Mouse (Mus musculus): Measurements from ENCODE around the gene Metrnl. TPM values are rescaled to one million over a fixed set of nuclear protein-coding genes. Genes with fewer than 3 reads are reported as not detected.
A peak's percentile ranks its signal among the peaks of the same experiment; 100 is the strongest.
"Not testable (repeated sequence)": the region's sequence is repeated elsewhere in the genome, so short reads cannot be mapped to it uniquely, and the experiment has no call there.

Metrnl gene
- polyA plus RNA-seq, 1 experiment from 2014 or later, result 10.5 TPM

DNA sequence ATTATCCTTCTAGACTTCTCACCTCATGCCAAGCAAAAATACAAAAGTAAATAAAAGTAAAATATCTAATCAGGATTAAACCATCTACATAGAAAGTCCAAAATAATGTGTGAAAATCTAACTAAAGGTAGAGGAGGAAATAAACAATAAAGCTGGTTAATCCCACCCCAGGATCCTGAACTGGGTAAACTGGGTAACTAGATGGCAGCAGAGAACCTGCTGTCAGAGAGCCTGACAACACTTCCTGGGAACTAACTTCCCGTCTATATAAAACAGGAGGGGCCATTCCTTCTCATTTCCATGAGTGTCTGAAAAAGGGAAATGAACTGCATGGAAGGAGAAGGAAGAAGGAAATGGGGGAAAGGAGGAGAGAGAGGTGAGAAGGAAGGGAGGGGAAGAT lies 43.2 kb upstream of the Metrnl start:
- 57% methylated on average over 1 of the region's 1 CpGs for WGBS
- no peaks in the 10 kb centered on the region for H3K4me1 ChIP-seq (ENCODE audit: control insufficient read depth, insufficient read depth, low read length)
- H3K9me3 ChIP-seq (ENCODE audit: control insufficient read depth, low read length), result no peaks in the 10 kb centered on the region
- H3K36me3 ChIP-seq (ENCODE audit: control insufficient read depth, insufficient read depth, low read length), result no peaks in the 10 kb centered on the region
- no peak overlapping the region for H3K27ac ChIP-seq (ENCODE audit: low read depth, low read length)
- H3K9ac ChIP-seq (ENCODE audit: low read length), result no peak overlapping the region
- no peak overlapping the region for H3K4me2 ChIP-seq
- H3K27me3 ChIP-seq (ENCODE audit: control insufficient read depth, insufficient read depth, low read length), result no peaks in the 10 kb centered on the region
- ATAC-seq (ENCODE audit: low FRiP score) (no peak), DNase-seq (ENCODE audit: low spot score, missing footprints) (peak; percentile 60)
- H3K4me3 ChIP-seq (ENCODE audit: low read depth, low read length), result no peak overlapping the region

DNA sequence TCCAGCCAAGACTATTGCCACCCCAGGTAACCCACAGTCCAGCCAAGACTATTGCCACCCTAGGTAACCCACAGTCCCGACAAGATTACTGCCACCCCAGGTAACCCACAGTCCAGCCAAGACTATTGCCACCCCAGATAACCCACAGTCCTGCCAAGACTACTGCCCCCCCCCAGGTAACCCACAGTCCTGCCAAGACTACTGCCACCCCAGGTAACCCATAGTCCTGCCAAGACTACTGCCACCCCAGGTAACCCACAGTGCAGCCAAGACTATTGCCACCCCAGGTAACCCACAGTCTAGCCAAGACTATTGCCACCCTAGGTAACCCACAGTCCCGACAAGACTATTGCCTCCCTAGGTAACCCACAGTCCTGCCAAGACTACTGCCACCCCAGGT lies 40.7 kb upstream of the Metrnl start:
- not testable (repeated sequence) for H3K4me3 ChIP-seq (ENCODE audit: low read depth, low read length); H3K9me3 ChIP-seq (ENCODE audit: control insufficient read depth, low read length); H3K27me3 ChIP-seq (ENCODE audit: control insufficient read depth, insufficient read depth, low read length); H3K36me3 ChIP-seq (ENCODE audit: control insufficient read depth, insufficient read depth, low read length); H3K27ac ChIP-seq (ENCODE audit: low read depth, low read length); H3K4me2 ChIP-seq; H3K4me1 ChIP-seq (ENCODE audit: control insufficient read depth, insufficient read depth, low read length); H3K9ac ChIP-seq (ENCODE audit: low read length); ATAC-seq (ENCODE audit: low FRiP score)
- WGBS, result 96% methylated on average over 2 of the region's 2 CpGs
- DNase-seq (ENCODE audit: low spot score, missing footprints), result peak; percentile 21

DNA sequence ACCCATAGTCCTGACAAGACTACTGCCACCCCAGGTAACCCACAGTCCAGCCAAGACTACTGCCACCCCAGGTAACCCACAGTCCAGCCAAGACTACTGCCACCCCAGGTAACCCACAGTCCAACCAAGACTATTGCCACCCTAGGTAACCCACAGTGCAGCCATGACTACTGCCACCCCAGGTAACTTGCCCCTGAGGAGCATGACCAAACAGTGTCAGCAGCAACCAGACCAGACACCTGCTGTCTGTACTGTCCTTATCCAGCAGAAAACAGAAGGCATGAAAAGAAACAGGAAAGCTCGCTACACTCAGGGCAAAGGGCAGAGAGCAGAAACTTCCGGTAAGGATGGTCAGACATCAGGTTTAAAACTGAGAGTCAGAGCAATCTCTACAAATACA lies 40.2 kb upstream of the Metrnl start:
- no peak overlapping the region for H3K4me3 ChIP-seq (ENCODE audit: low read depth, low read length)
- no peaks in the 10 kb centered on the region for H3K27me3 ChIP-seq (ENCODE audit: control insufficient read depth, insufficient read depth, low read length)
- H3K36me3 ChIP-seq (ENCODE audit: control insufficient read depth, insufficient read depth, low read length), result no peaks in the 10 kb centered on the region
- no peaks in the 10 kb centered on the region for H3K4me1 ChIP-seq (ENCODE audit: control insufficient read depth, insufficient read depth, low read length)
- H3K4me2 ChIP-seq, result no peak overlapping the region
- H3K9ac ChIP-seq (ENCODE audit: low read length), result no peak overlapping the region
- WGBS, result 97% methylated on average over 2 of the region's 2 CpGs
- no peak for ATAC-seq (ENCODE audit: low FRiP score)
- H3K9me3 ChIP-seq (ENCODE audit: control insufficient read depth, low read length), result no peaks in the 10 kb centered on the region
- no peak overlapping the region for H3K27ac ChIP-seq (ENCODE audit: low read depth, low read length)
- no peak for DNase-seq (ENCODE audit: low spot score, missing footprints)

DNA sequence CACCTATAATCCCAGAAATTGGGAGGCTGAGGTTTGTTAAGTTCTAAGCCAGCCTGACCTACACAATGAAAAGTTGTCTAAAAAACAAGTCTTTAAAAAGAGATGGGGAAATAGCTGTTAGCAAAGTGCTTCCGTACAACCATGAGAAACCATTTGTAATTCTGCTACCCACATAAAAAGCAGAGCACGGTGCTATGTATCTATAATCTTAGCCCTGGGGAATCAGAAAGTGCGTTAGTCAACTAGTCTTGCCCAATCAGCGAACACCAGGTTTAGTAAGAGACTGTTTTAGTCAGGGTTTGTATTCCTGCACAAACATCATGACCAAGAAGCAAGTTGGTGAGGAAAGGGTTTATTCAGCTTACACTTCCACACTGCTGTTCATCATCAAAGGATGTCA lies 33.8 kb upstream of the Metrnl start:
- H3K27me3 ChIP-seq (ENCODE audit: control insufficient read depth, insufficient read depth, low read length), result no peaks in the 10 kb centered on the region
- no peak for ATAC-seq (ENCODE audit: low FRiP score)
- 91% methylated on average over 4 of the region's 4 CpGs for WGBS
- H3K27ac ChIP-seq (ENCODE audit: low read depth, low read length), result no peak overlapping the region
- no peak overlapping the region for H3K4me2 ChIP-seq
- H3K36me3 ChIP-seq (ENCODE audit: control insufficient read depth, insufficient read depth, low read length), result no peaks in the 10 kb centered on the region
- H3K9ac ChIP-seq (ENCODE audit: low read length), result no peak overlapping the region
- peak; percentile 1 for DNase-seq (ENCODE audit: low spot score, missing footprints)
- no peaks in the 10 kb centered on the region for H3K9me3 ChIP-seq (ENCODE audit: control insufficient read depth, low read length)
- H3K4me1 ChIP-seq (ENCODE audit: control insufficient read depth, insufficient read depth, low read length), result peaks cover 2% of the 10 kb centered on the region; the same call in 1 of the 2 replicates
- H3K4me3 ChIP-seq (ENCODE audit: low read depth, low read length), result no peak overlapping the region

DNA sequence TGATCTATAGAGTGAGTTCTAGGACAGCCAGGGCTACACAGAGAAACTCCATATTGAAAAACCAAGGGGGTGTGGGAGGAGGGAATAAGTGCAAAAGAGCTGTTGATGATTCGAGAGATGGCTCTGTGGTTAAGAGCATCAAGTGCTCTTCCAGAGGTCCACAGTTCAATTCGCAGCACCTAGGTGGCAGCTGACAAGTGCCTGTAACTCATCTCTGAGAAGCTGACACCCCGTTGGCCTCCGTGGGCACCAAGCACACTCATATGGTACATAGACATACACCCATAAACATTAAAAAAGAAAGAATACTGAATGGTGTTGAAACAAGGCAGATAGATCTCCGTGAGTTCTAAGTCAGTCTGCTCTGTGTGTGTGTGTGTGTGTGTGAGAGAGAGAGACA lies 32.6 kb upstream of the Metrnl start:
- no peak overlapping the region for H3K9ac ChIP-seq (ENCODE audit: low read length)
- no peak overlapping the region for H3K4me2 ChIP-seq
- DNase-seq (ENCODE audit: low spot score, missing footprints) (no peak), ATAC-seq (ENCODE audit: low FRiP score) (no peak)
- no peaks in the 10 kb centered on the region for H3K36me3 ChIP-seq (ENCODE audit: control insufficient read depth, insufficient read depth, low read length)
- H3K4me1 ChIP-seq (ENCODE audit: control insufficient read depth, insufficient read depth, low read length), result peaks cover 7% of the 10 kb centered on the region
- no peaks in the 10 kb centered on the region for H3K9me3 ChIP-seq (ENCODE audit: control insufficient read depth, low read length)
- H3K4me3 ChIP-seq (ENCODE audit: low read depth, low read length), result no peak overlapping the region
- no peaks in the 10 kb centered on the region for H3K27me3 ChIP-seq (ENCODE audit: control insufficient read depth, insufficient read depth, low read length)
- no peak overlapping the region for H3K27ac ChIP-seq (ENCODE audit: low read depth, low read length)
- WGBS, result 91% methylated on average over 5 of the region's 5 CpGs

DNA sequence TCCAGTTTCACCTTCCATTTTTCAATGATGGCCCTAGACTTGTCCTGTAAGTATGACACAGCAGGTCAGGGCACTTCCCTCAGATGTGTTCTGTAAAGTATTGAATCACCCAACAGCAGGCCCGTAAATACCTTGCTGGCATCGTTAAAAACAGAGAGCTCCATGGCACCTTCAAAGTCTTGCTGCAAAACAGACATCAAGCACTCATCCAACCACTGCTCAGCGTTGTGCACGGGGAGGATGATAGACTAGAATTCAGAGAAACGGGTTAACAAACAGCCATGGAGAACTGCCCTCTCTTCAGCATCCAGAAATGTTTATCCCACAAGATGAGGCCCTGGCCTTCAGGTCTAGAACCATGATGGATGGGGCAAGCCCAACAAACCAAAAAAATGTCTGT lies 30.4 kb upstream of the Metrnl start:
- H3K4me1 ChIP-seq (ENCODE audit: control insufficient read depth, insufficient read depth, low read length), result peaks cover 7% of the 10 kb centered on the region
- no peak overlapping the region for H3K4me2 ChIP-seq
- H3K36me3 ChIP-seq (ENCODE audit: control insufficient read depth, insufficient read depth, low read length), result no peaks in the 10 kb centered on the region
- no peak for ATAC-seq (ENCODE audit: low FRiP score)
- peak; percentile 21 for DNase-seq (ENCODE audit: low spot score, missing footprints)
- no peaks in the 10 kb centered on the region for H3K27me3 ChIP-seq (ENCODE audit: control insufficient read depth, insufficient read depth, low read length)
- no peak overlapping the region for H3K4me3 ChIP-seq (ENCODE audit: low read depth, low read length)
- no peaks in the 10 kb centered on the region for H3K9me3 ChIP-seq (ENCODE audit: control insufficient read depth, low read length)
- H3K9ac ChIP-seq (ENCODE audit: low read length), result no peak overlapping the region
- H3K27ac ChIP-seq (ENCODE audit: low read depth, low read length), result no peak overlapping the region
- WGBS, result 92% methylated on average over 5 of the region's 5 CpGs

DNA sequence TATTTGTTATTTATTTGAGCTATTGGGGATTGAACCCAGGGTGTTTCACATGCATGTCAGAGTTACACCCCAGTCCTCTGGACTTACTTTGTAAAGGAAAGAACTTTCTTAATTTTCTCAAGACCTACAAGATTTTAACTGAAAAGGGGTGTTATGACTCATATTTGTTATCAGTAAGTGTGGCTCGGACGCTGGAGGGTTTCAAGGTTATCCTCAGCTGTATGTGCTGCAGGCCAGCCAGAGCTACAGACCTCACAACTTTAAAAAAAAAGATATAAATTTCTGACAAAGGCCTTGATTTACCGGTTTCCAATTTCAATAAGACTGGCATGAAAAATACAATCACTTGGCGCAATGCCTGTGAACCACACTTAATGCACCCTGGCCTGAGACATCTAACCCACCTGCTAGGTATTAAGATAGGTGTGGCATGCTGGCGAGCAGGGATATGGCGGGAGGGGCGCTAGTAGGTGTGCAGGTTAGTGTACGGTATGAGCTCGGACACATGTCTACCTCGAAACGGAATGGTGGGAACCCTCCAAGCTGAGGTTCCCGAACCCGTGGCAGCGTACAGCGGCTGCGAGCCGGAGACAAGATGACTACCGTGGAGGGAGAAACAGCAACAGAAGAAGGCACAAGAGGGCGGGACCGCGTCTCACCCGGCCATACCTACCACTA lies 28.9 kb upstream of the Metrnl start:
- ATAC-seq (ENCODE audit: low FRiP score) (no peak), DNase-seq (ENCODE audit: low spot score, missing footprints) (no peak)
- Histone ChIP-seq H3K36me3 (ENCODE audit: control insufficient read depth, insufficient read depth, low read length) (no peaks in the 10 kb centered on the region), H3K9me3 (ENCODE audit: control insufficient read depth, low read length) (no peaks in the 10 kb centered on the region), H3K27ac (ENCODE audit: low read depth, low read length) (peak overlapping the region; percentile 58), H3K4me3 (ENCODE audit: low read depth, low read length) (peak overlapping the region; percentile 60), H3K27me3 (ENCODE audit: control insufficient read depth, insufficient read depth, low read length) (no peaks in the 10 kb centered on the region), H3K4me2 (peak overlapping the region; percentile 75), H3K4me1 (ENCODE audit: control insufficient read depth, insufficient read depth, low read length) (peaks cover 7% of the 10 kb centered on the region), H3K9ac (ENCODE audit: low read length) (peak overlapping the region; percentile 76)
- WGBS, result 3% methylated on average over 22 of the region's 22 CpGs

DNA sequence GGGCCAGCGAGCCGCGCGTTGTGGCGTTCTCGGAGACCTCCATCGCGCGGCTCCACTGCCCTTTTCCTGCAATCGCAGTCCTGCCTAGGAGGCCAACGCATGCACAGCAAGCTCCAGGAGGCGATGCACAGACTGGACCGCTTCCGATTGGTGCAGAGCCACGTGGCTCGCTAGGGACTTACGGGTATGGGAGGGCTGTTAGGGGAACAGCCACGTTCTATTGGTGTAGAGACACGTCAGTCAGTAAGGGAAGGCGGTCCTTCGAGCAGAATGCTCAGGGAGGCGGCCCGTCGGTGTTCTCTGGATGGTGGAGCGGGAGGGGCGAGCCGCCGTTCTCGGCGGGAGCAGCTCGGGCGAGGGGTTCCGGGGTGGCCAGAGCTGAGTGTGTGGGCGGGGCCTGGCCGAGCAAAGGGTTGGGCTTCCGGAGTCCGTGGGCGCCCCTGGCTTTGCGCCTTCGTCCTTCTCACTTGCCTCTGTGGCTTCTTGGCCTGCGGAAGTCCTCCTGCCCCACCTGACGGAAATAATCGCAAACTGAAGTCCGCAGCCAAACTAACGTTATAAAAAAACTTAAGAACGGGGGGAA lies 28.3 kb upstream of the Metrnl start, which contains the start of gene B3gntl1:
TSS of gene B3gntl1 (minus strand) at position 164 of the 583 bp plus-strand sequence.
- peak; percentile 100 for ATAC-seq (ENCODE audit: low FRiP score)

DNA sequence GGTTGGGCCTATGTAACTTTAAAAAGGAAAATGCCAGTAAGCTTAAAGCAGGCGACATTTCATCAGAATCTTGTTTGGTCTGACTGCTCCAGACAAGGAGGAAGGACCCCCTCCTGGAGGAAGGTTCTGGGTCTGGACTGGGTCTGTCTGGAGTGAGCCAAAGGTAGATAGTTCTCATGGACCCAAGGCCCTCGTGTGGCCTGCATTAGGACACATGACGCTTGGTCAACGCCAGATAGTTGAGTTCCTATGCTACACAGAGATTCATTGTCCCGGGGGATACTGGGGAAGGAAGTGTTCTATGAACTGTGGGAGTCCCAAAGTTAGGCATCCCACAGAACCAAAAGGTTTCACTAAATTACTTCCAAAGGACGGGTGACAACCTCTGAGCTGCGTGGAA lies 27.7 kb upstream of the Metrnl start:
- WGBS, result 78% methylated on average over 7 of the region's 7 CpGs
- Histone ChIP-seq H3K36me3 (ENCODE audit: control insufficient read depth, insufficient read depth, low read length) (no peaks in the 10 kb centered on the region), H3K9me3 (ENCODE audit: control insufficient read depth, low read length) (no peaks in the 10 kb centered on the region), H3K27me3 (ENCODE audit: control insufficient read depth, insufficient read depth, low read length) (no peaks in the 10 kb centered on the region), H3K4me1 (ENCODE audit: control insufficient read depth, insufficient read depth, low read length) (peaks cover 7% of the 10 kb centered on the region), H3K27ac (ENCODE audit: low read depth, low read length) (peak overlapping the region; percentile 22; the same call in 1 of the 2 replicates), H3K4me3 (ENCODE audit: low read depth, low read length) (peak overlapping the region; percentile 60), H3K4me2 (peak overlapping the region; percentile 75), H3K9ac (ENCODE audit: low read length) (peak overlapping the region; percentile 70)
- no peak for DNase-seq (ENCODE audit: low spot score, missing footprints)
- ATAC-seq (ENCODE audit: low FRiP score), result peak; percentile 25

More for the DNA sequence above, 28.3 kb upstream of the Metrnl start, which contains the start of gene B3gntl1:
- H3K36me3 ChIP-seq (ENCODE audit: control insufficient read depth, insufficient read depth, low read length), result no peaks in the 10 kb centered on the region
- H3K4me1 ChIP-seq (ENCODE audit: control insufficient read depth, insufficient read depth, low read length), result peaks cover 7% of the 10 kb centered on the region
- H3K9me3 ChIP-seq (ENCODE audit: control insufficient read depth, low read length), result no peaks in the 10 kb centered on the region
- H3K27ac ChIP-seq (ENCODE audit: low read depth, low read length), result peak within 1 kb of the TSS; percentile 58
- peak within 1 kb of the TSS; percentile 76 for H3K9ac ChIP-seq (ENCODE audit: low read length)
- DNase-seq (ENCODE audit: low spot score, missing footprints), result peak; percentile 100
- H3K27me3 ChIP-seq (ENCODE audit: control insufficient read depth, insufficient read depth, low read length), result no peaks in the 10 kb centered on the region
- under 1% methylated on average over 46 of the region's 46 CpGs for WGBS
- peak within 1 kb of the TSS; percentile 75 for H3K4me2 ChIP-seq
- peak within 1 kb of the TSS; percentile 60 for H3K4me3 ChIP-seq (ENCODE audit: low read depth, low read length)

Data from midbrain, embryonic 11.5 days (tissue).